Comparison of ENCODE assay signal across 16 mouse cellular contexts in genomic region chr14:20173873-20174490, GRCm38 (mm10). TPM values are rescaled to one million over a fixed set of nuclear protein-coding genes. Genes with fewer than 3 reads are reported as not detected.
DNase-seq lines count a peak whose midpoint lies in the region; ATAC-seq and TF ChIP-seq lines count a peak whose summit lies in the region.
"Had no signal": no experiment of that assay in that cellular context is flagged by ENCODE, and none has a peak within 500 bp of the region (broad histone marks: within the 10 kb centered on the region; RNA-seq: fewer than 3 reads in every experiment).

No protein-coding gene starts in this region.

- TF ChIP-seq CTCF in small intestine, adult 2 months (IDR thresholded peaks at IDR 0.05; ENCODE audit: extremely low read depth, insufficient read length, insufficient replicate concordance, low read depth, low read length): no peak

- H3K27ac ChIP-seq in heart, embryonic 15.5 days: peak overlapping the region; percentile 28; the same call in 1 of the 2 replicates
- 0 out of 2 replicates have a peak overlapping the region, but pooled peaks have one; percentile 3 for H3K27ac ChIP-seq in small intestine, adult 2 months (ENCODE audit: insufficient read depth, low read depth, low read length)
- H3K27ac ChIP-seq in forebrain, embryonic 15.5 days (replicated peaks): no peak overlapping the region
- H3K27ac ChIP-seq: gastrocnemius, adult 2 months; liver, embryonic 15.5 days; midbrain, embryonic 12.5 days had no signal

- H3K9me3 ChIP-seq in heart, embryonic 15.5 days (replicated peaks): no peaks in the 10 kb centered on the region
- no peaks in the 10 kb centered on the region for H3K9me3 ChIP-seq in forebrain, embryonic 15.5 days
- H3K9me3 ChIP-seq: liver, embryonic 15.5 days; midbrain, embryonic 12.5 days had no signal

- peaks cover 12% of the 10 kb centered on the region for H3K4me1 ChIP-seq in heart, embryonic 15.5 days (replicated peaks)
- H3K4me1 ChIP-seq in small intestine, adult 2 months (ENCODE audit: control insufficient read depth, insufficient read depth, insufficient read length, low read length): peaks cover 10% of the 10 kb centered on the region; the same call in 1 of the 2 replicates
- H3K4me1 ChIP-seq in forebrain, embryonic 15.5 days: 0 out of 2 replicates have a peak, but pooled peaks cover 2% of the 10 kb centered on the region

- no peaks in the 10 kb centered on the region for H3K36me3 ChIP-seq in heart, embryonic 15.5 days
- H3K36me3 ChIP-seq in small intestine, adult 2 months (ENCODE audit: control insufficient read depth, insufficient read depth, low read length): peaks cover 21% of the 10 kb centered on the region
- H3K36me3 ChIP-seq in forebrain, embryonic 15.5 days: no peaks in the 10 kb centered on the region
- H3K36me3 ChIP-seq: midbrain, embryonic 12.5 days had no signal

- 84% methylated on average over 14 of the region's 14 CpGs for WGBS in heart, embryonic 15.5 days
- 84% methylated on average over 14 of the region's 14 CpGs for WGBS in small intestine, adult 2 months
- 85% methylated on average over 14 of the region's 14 CpGs for WGBS in forebrain, embryonic 15.5 days

- no peak for DNase-seq in heart, postnatal 36 days
- peak; percentile 50 to 53 for DNase-seq in spleen, postnatal 36 days (ENCODE audit: low spot score in 2 of 2)
- no peak for DNase-seq in spleen, postnatal 4 days (ENCODE audit: low spot score in 2 of 2)
- no peak for DNase-seq in gastrocnemius, postnatal 25 days
- DNase-seq: cerebellum, postnatal 36 days; gastrocnemius, adult 2 months; heart, postnatal 14 days; spleen, adult 18-20 months had no signal

- ATAC-seq in heart, embryonic 15.5 days (replicated peaks; ENCODE audit: insufficient number of reproducible peaks, insufficient read depth, low FRiP score, low read depth): no peak
- ATAC-seq in inflammation-experienced regulatory T-cells, adult 6 months: peak; percentile 87
- no peak for ATAC-seq in forebrain, embryonic 15.5 days (replicated peaks)
- ATAC-seq: forebrain, embryonic 14.5 days; hindbrain, embryonic 16.5 days had no signal

- H3K27me3 ChIP-seq in heart, embryonic 15.5 days: no peaks in the 10 kb centered on the region
- no peaks in the 10 kb centered on the region for H3K27me3 ChIP-seq in small intestine, adult 2 months (ENCODE audit: control insufficient read depth, insufficient read depth, low read length)
- no peaks in the 10 kb centered on the region for H3K27me3 ChIP-seq in forebrain, embryonic 15.5 days
- H3K27me3 ChIP-seq: liver, embryonic 15.5 days; midbrain, embryonic 12.5 days had no signal

- H3K4me2 ChIP-seq in heart, embryonic 15.5 days: no peak overlapping the region
- H3K4me2 ChIP-seq in forebrain, embryonic 15.5 days (replicated peaks): no peak overlapping the region
- H3K4me2 ChIP-seq: midbrain, embryonic 12.5 days had no signal

- H3K4me3 ChIP-seq in heart, embryonic 15.5 days: no peak overlapping the region
- H3K4me3 ChIP-seq in small intestine, adult 2 months (ENCODE audit: low read depth, low read length): no peak overlapping the region
- no peak overlapping the region for H3K4me3 ChIP-seq in forebrain, embryonic 15.5 days
- H3K4me3 ChIP-seq: gastrocnemius, adult 2 months; liver, embryonic 15.5 days; midbrain, embryonic 12.5 days had no signal

- H3K9ac ChIP-seq in heart, embryonic 15.5 days: no peak overlapping the region
- no peak overlapping the region for H3K9ac ChIP-seq in forebrain, embryonic 15.5 days (replicated peaks)
- H3K9ac ChIP-seq: liver, embryonic 15.5 days; midbrain, embryonic 12.5 days had no signal

- TF ChIP-seq POLR2A in small intestine, adult 2 months (IDR thresholded peaks at IDR 0.05; ENCODE audit: low read depth, low read length): no peak

- intact Hi-C loops in heart, postnatal 36 days (cut with DNase I): no loop called here

RNA-seq across cellular contexts. Expression of gene Kcnk5, which starts 7.6 kb away (rescaled TPM):
- 1.8 and 4.1 TPM in 2 replicates for polyA plus RNA-seq in heart, embryonic 15.5 days (2015; fragmentation: Nextera tagmentation; extraction: Ambion mirVana)
- total RNA-seq in heart, postnatal 36 days (2021): under 1 TPM; 0.54 to 0.75 TPM
- polyA plus RNA-seq in inflammation-experienced regulatory T-cells, adult 6 months (2017; shearing (Covaris generic)): 1 to 10 TPM; 4.2 to 7.5 (median 5.4) TPM
- polyA plus RNA-seq in small intestine, adult 2 months (2012; rRNA removed): 13.9 and 48.0 TPM in 2 replicates
- polyA plus RNA-seq in forebrain, embryonic 15.5 days (2015; fragmentation: Nextera tagmentation; extraction: Ambion mirVana): 3.3 TPM in 2 replicates
- under 1 TPM; 0.28 to 0.70 TPM for total RNA-seq in gastrocnemius, postnatal 25 days (2021)

RNA-seq across cellular contexts. Expression of gene Saysd1, which starts 35.6 kb away (rescaled TPM):
- 7.7 and 9.3 TPM in 2 replicates for polyA plus RNA-seq in heart, embryonic 15.5 days (2015; fragmentation: Nextera tagmentation; extraction: Ambion mirVana)
- total RNA-seq in heart, postnatal 36 days (2021): 1 to 10 TPM; 2.7 to 3.2 TPM
- polyA plus RNA-seq in inflammation-experienced regulatory T-cells, adult 6 months (2017; shearing (Covaris generic)): 10 to 100 TPM; 21.3 to 40.2 (median 21.6) TPM
- polyA plus RNA-seq in small intestine, adult 2 months (2012; rRNA removed): 5.7 and 8.3 TPM in 2 replicates
- 15.0 and 15.4 TPM in 2 replicates for polyA plus RNA-seq in forebrain, embryonic 15.5 days (2015; fragmentation: Nextera tagmentation; extraction: Ambion mirVana)
- total RNA-seq in gastrocnemius, postnatal 25 days (2021): 1 to 10 TPM; 2.0 to 3.0 TPM

Comparison
In these comparisons a context has a peak if more than half of its experiments do, and no peak if none do; other contexts are left out.
1. DNase-seq: peak in spleen, postnatal 36 days (2 of 2); none in heart, postnatal 36 days (0 of 2), spleen, postnatal 4 days (0 of 2) and gastrocnemius, postnatal 25 days (single experiment).